Mouse (Mus musculus) ES-Bruce4 (cell line): ENCODE data around the gene Eps8l3. TPM values are rescaled to one million over a fixed set of nuclear protein-coding genes. Genes with fewer than 3 reads are reported as not detected.

Experiments
- H3K27ac ChIP-seq: 2 replicates; pipeline ENCODE4 v1.5.1; 2012; ENCODE audit warnings: low read length, inconsistent platforms; ENCODE audit not compliant: insufficient read depth
- H3K27me3 ChIP-seq: 2 replicates; pipeline ENCODE4 v1.6.1; 2012; ENCODE audit warnings: mild to moderate bottlenecking, low read length, inconsistent platforms; ENCODE audit not compliant: control insufficient read depth, poor library complexity, insufficient read depth, severe bottlenecking
- H3K36me3 ChIP-seq: 2 replicates; pipeline ENCODE4 v1.6.1; 2012; ENCODE audit warnings: inconsistent platforms, mild to moderate bottlenecking, low read length, moderate library complexity; ENCODE audit not compliant: control insufficient read depth, poor library complexity, insufficient read depth, severe bottlenecking
- H3K4me1 ChIP-seq: one replicate; pipeline ENCODE4 v1.8.1; 2011; ENCODE audit warnings: low read length; ENCODE audit not compliant: control insufficient read depth, insufficient read depth
- H3K4me3 ChIP-seq: 2 replicates; pipeline ENCODE4 v1.5.1; 2011; ENCODE audit warnings: low read depth, mild to moderate bottlenecking, low read length
- H3K9ac ChIP-seq: 2 replicates; pipeline ENCODE4 v1.6.1; 2012; ENCODE audit warnings: low read depth, mild to moderate bottlenecking, inconsistent platforms; ENCODE audit not compliant: poor library complexity, severe bottlenecking
- H3K9me3 ChIP-seq: replicated peaks from 2 replicates; pipeline ENCODE4 v1.6.1; 2012; ENCODE audit warnings: mild to moderate bottlenecking, low read length, inconsistent platforms; ENCODE audit not compliant: control insufficient read depth, poor library complexity, insufficient read depth, severe bottlenecking
- CTCF ChIP-seq: IDR thresholded peaks from one replicate; pipeline ENCODE4 v1.8.1; 2011; ENCODE audit warnings: low read depth, low read length
- EP300 ChIP-seq: IDR thresholded peaks from 2 replicates; pipeline ENCODE4 v1.6.1; 2011; ENCODE audit warnings: low read depth, low read length; ENCODE audit not compliant: insufficient read depth
- POLR2A ChIP-seq: IDR thresholded peaks from one replicate; pipeline ENCODE4 v1.8.1; 2011; ENCODE audit warnings: low read length; ENCODE audit not compliant: insufficient read depth
- polyA plus RNA-seq: library from polyadenylated mRNA; stranded (reverse); fragments of >200 nt; gene quantifications from 2 replicates; pipeline ENCODE4 v1.2.4, GENCODE M21; 2011; ENCODE audit warnings: low read depth; ENCODE audit not compliant: missing spikeins, insufficient read depth, insufficient read length

The Eps8l3 gene
- polyA plus RNA-seq, 1 experiment: not detected

- Histone ChIP-seq H3K36me3 (no peaks in the 10 kb centered on the region), H3K9me3 (no peaks in the 10 kb centered on the region), H3K27me3 (no peaks in the 10 kb centered on the region), H3K4me1 (no peaks in the 10 kb centered on the region), H3K4me3 (no peak overlapping the region), H3K27ac (no peak overlapping the region), H3K9ac (no peak overlapping the region)
- TF ChIP-seq CTCF: peak; percentile 54
- TF ChIP-seq EP300: no peak
- TF ChIP-seq POLR2A: no peak
Observed at GRCm38 (mm10) chr3:107863898-107864603, 13.0 kb upstream of the Eps8l3 start.

GRCm38 (mm10) chr3:107865364-107866091 lies 11.5 kb upstream of the Eps8l3 start:
- TF ChIP-seq CTCF: no peak
- no peak for TF ChIP-seq POLR2A
- no peak for TF ChIP-seq EP300
- Histone ChIP-seq H3K4me3 (no peak overlapping the region), H3K9ac (no peak overlapping the region), H3K27ac (no peak overlapping the region), H3K9me3 (no peaks in the 10 kb centered on the region), H3K27me3 (no peaks in the 10 kb centered on the region), H3K36me3 (no peaks in the 10 kb centered on the region), H3K4me1 (no peaks in the 10 kb centered on the region)

- no peaks in the 10 kb centered on the region for H3K27me3 ChIP-seq
- H3K4me3 ChIP-seq: no peak overlapping the region
- no peaks in the 10 kb centered on the region for H3K9me3 ChIP-seq
- peak; percentile 98 for TF ChIP-seq CTCF
- TF ChIP-seq EP300: no peak
- TF ChIP-seq POLR2A: no peak
- H3K9ac ChIP-seq: no peak overlapping the region
- H3K27ac ChIP-seq: no peak overlapping the region
- H3K36me3 ChIP-seq: no peaks in the 10 kb centered on the region
- no peaks in the 10 kb centered on the region for H3K4me1 ChIP-seq
Observed at GRCm38 (mm10) chr3:107867086-107867485, 9.9 kb upstream of the Eps8l3 start.

GRCm38 (mm10) chr3:107868452-107868851 lies 8.6 kb upstream of the Eps8l3 start:
- H3K27me3 ChIP-seq: no peaks in the 10 kb centered on the region
- H3K9me3 ChIP-seq: no peaks in the 10 kb centered on the region
- H3K9ac ChIP-seq: peak overlapping the region; percentile 27
- TF ChIP-seq CTCF: no peak
- no peak for TF ChIP-seq POLR2A
- no peak for TF ChIP-seq EP300
- H3K27ac ChIP-seq: no peak overlapping the region
- H3K4me3 ChIP-seq: peak overlapping the region; percentile 39
- no peaks in the 10 kb centered on the region for H3K4me1 ChIP-seq
- H3K36me3 ChIP-seq: no peaks in the 10 kb centered on the region

- H3K36me3 ChIP-seq: no peaks in the 10 kb centered on the region
- no peak for TF ChIP-seq EP300
- no peak for TF ChIP-seq CTCF
- TF ChIP-seq POLR2A: no peak
- H3K27ac ChIP-seq: no peak overlapping the region
- H3K9ac ChIP-seq: no peak overlapping the region
- H3K4me1 ChIP-seq: no peaks in the 10 kb centered on the region
- no peaks in the 10 kb centered on the region for H3K9me3 ChIP-seq
- no peak overlapping the region for H3K4me3 ChIP-seq
- H3K27me3 ChIP-seq: no peaks in the 10 kb centered on the region
Observed at GRCm38 (mm10) chr3:107869097-107869496, 7.9 kb upstream of the Eps8l3 start.

- Histone ChIP-seq H3K9me3 (no peaks in the 10 kb centered on the region), H3K9ac (no peak overlapping the region), H3K27ac (no peak overlapping the region), H3K27me3 (no peaks in the 10 kb centered on the region), H3K4me3 (no peak overlapping the region), H3K36me3 (no peaks in the 10 kb centered on the region), H3K4me1 (no peaks in the 10 kb centered on the region)
- TF ChIP-seq CTCF: no peak
Observed at GRCm38 (mm10) chr3:107869925-107870324, 7.1 kb upstream of the Eps8l3 start.
